Mouse (Mus musculus) heart, adult 2 months (tissue): Measurements from ENCODE around the gene Extl2. TPM values are rescaled to one million over a fixed set of nuclear protein-coding genes. Genes with fewer than 3 reads are reported as not detected.

Experiments
- DNase-seq, 2 experiments: peaks; one replicate each; pipeline ENCODE4 v3.0.0; 2021
- H3K27ac ChIP-seq: fragments of 200-600 bp; 2 replicates; pipeline ENCODE4 v1.8.1; 2022
- H3K27me3 ChIP-seq: fragments of 200-500 bp; 2 replicates; pipeline ENCODE4 v1.6.1; 2012; ENCODE audit warnings: mild to moderate bottlenecking, low read length, inconsistent platforms, mixed read lengths; ENCODE audit not compliant: control insufficient read depth, insufficient read depth
- H3K36me3 ChIP-seq: fragments of 200-500 bp; 2 replicates; pipeline ENCODE4 v1.6.1; 2012; ENCODE audit warnings: low read length, inconsistent platforms; ENCODE audit not compliant: control insufficient read depth, insufficient read depth
- H3K4me1 ChIP-seq: fragments of 200-500 bp; 2 replicates; pipeline ENCODE4 v1.6.1; 2011; ENCODE audit warnings: low read length; ENCODE audit not compliant: control insufficient read depth, insufficient read depth
- H3K4me3 ChIP-seq: fragments of 200-600 bp; 2 replicates; pipeline ENCODE4 v1.8.1; 2022
- H3K79me2 ChIP-seq: fragments of 200-500 bp; replicated peaks from 2 replicates; pipeline ENCODE4 v1.6.1; 2012; ENCODE audit warnings: mild to moderate bottlenecking, inconsistent platforms, low read length, moderate library complexity, mixed read lengths; ENCODE audit not compliant: control insufficient read depth, insufficient read depth
- H3K9ac ChIP-seq: fragments of 200-500 bp; 2 replicates; pipeline ENCODE4 v1.6.1; 2012; ENCODE audit warnings: low read depth, mild to moderate bottlenecking, control low read depth, inconsistent platforms, low read length, mixed read lengths
- CTCF ChIP-seq: fragments of 200-600 bp; IDR thresholded peaks from 2 replicates; pipeline ENCODE4 v1.8.1; 2022; ENCODE audit warnings: antibody characterized with exemption, mild to moderate bottlenecking, moderate library complexity
- EP300 ChIP-seq: fragments of 200-500 bp; IDR thresholded peaks from 2 replicates; pipeline ENCODE4 v1.6.1; 2011; ENCODE audit warnings: low read depth, low read length, control low read depth; ENCODE audit not compliant: insufficient read depth
- POLR2A ChIP-seq: fragments of 200-500 bp; IDR thresholded peaks from 2 replicates; pipeline ENCODE4 v1.6.1; 2011; ENCODE audit warnings: mild to moderate bottlenecking, low read depth, low read length, control low read depth; ENCODE audit not compliant: insufficient read depth
- WGBS: fragments of 180-500 bp; shearing (Covaris S2); methylation state at CpG from one replicate; pipeline ENCODE4 v1.1.7; 2018; 5-methylcytosine and 5-hydroxymethylcytosine counted together
- intact Hi-C: fragments of 180-260 bp; cut with DNase I; formaldehyde crosslinking; loops from one replicate; pipeline ENCODE4 v1.15.1; 2025
- microRNA-seq, 2 experiments: library from miRNA; unstranded; fragments of <30 nt; microRNA quantifications; one replicate each; pipeline ENCODE4 v1.2.0; 2021
- polyA plus RNA-seq: library from polyadenylated mRNA; depleted of rRNA; stranded (reverse); fragments of >200 nt; gene quantifications from 2 replicates; pipeline ENCODE4 v1.2.3, GENCODE M21; 2012; rRNA removed
- total RNA-seq, 2 experiments: library from RNA; stranded (reverse); gene quantifications; 2 replicates each; pipeline ENCODE4 v1.2.3; 2021

Gene Extl2
- total and polyA plus RNA-seq, 3 experiments = 11.6 to 15.9 (median 14.1) TPM

GRCm38 (mm10) chr3:116047034-116047433 is 39.8 kb downstream of the Extl2 start:
- no peak overlapping the region for H3K27ac ChIP-seq
- H3K4me3 ChIP-seq = no peak overlapping the region
- intact Hi-C loops = no loop called here
- H3K4me1 ChIP-seq = no peaks in the 10 kb centered on the region
- H3K79me2 ChIP-seq = no peaks in the 10 kb centered on the region
- no peak overlapping the region for H3K9ac ChIP-seq
- TF ChIP-seq EP300 = no peak
- H3K36me3 ChIP-seq = no peaks in the 10 kb centered on the region
- no peaks in the 10 kb centered on the region for H3K27me3 ChIP-seq
- 52% methylated on average over 5 of the region's 5 CpGs for WGBS
- DNase-seq = no peak

DNA sequence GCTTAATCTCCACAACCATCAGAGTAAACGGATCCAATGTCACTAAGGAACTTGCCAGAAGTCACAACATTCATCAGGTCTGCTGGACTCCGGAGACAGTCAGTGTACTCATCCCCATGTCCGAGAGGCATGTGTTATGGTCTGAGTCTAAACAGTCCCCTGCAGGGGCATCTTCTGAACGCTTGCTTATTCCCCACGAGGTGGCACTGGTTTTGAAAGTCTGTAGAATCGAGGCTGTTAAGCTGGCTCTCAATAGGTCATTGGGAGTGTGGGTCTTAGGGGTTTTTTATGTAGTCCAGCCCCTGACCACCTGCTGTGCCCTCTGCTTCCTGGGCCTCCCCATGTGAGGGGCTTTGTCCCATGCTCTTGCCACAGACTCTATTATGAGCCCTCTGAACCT is 49.8 kb downstream of the Extl2 start:
- WGBS = 73% methylated on average over 6 of the region's 6 CpGs
- intact Hi-C loops = no loop called here
- Histone ChIP-seq H3K36me3 (no peaks in the 10 kb centered on the region), H3K27ac (no peak overlapping the region), H3K27me3 (no peaks in the 10 kb centered on the region), H3K9ac (no peak overlapping the region), H3K4me3 (no peak overlapping the region), H3K79me2 (no peaks in the 10 kb centered on the region), H3K4me1 (no peaks in the 10 kb centered on the region)
- DNase-seq = no peak
- TF ChIP-seq EP300 (no peak), POLR2A (no peak), CTCF (no peak)

- Histone ChIP-seq H3K4me3 (no peak overlapping the region), H3K36me3 (no peaks in the 10 kb centered on the region), H3K27me3 (no peaks in the 10 kb centered on the region), H3K79me2 (no peaks in the 10 kb centered on the region), H3K4me1 (no peaks in the 10 kb centered on the region), H3K9ac (no peak overlapping the region), H3K27ac (no peak overlapping the region)
- DNase-seq = no peak
- intact Hi-C loops = no loop called here
- TF ChIP-seq POLR2A (no peak), CTCF (no peak), EP300 (no peak)
- 87% methylated on average over 5 of the region's 5 CpGs for WGBS
Measured at GRCm38 (mm10) chr3:116060320-116060719, 53.1 kb downstream of the Extl2 start.

- TF ChIP-seq EP300 = no peak
- no peak for TF ChIP-seq POLR2A
- TF ChIP-seq CTCF = no peak
- intact Hi-C loops = no loop called here
- WGBS = 81% methylated on average over 2 of the region's 2 CpGs
Measured at GRCm38 (mm10) chr3:116062141-116062540, 54.9 kb downstream of the Extl2 start.

DNA sequence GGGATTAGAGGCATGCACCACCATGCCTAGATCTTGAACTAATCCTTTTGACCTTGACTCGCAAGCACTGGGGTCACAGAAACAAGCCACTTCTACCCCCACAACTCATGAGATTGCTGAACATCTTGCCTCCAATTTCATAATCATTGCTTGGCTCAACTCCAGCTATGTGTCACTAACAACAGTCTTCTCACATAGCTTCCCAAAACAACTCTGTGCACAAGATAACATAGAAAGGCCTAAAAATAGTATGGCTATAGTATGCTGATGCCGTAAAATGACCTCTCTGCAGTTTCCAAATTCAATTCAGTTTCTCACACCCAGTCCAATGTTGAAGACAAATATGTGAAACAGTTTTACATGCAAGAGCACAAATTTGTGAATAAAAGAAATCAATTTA is 65.3 kb downstream of the Extl2 start:
- TF ChIP-seq POLR2A = no peak
- TF ChIP-seq CTCF = no peak
- no peak for TF ChIP-seq EP300
- Histone ChIP-seq H3K27me3 (no peaks in the 10 kb centered on the region), H3K79me2 (no peaks in the 10 kb centered on the region), H3K4me1 (no peaks in the 10 kb centered on the region), H3K36me3 (0 out of 2 replicates have a peak, but pooled peaks cover 1% of the 10 kb centered on the region), H3K27ac (no peak overlapping the region), H3K4me3 (no peak overlapping the region), H3K9ac (no peak overlapping the region)
- 61% methylated on average over 2 of the region's 2 CpGs for WGBS
- intact Hi-C loops = no loop called here
- DNase-seq = no peak

More at GRCm38 (mm10) chr3:116062141-116062540, 54.9 kb downstream of the Extl2 start:
- Histone ChIP-seq H3K27ac (no peak overlapping the region), H3K4me3 (no peak overlapping the region), H3K4me1 (no peaks in the 10 kb centered on the region), H3K36me3 (no peaks in the 10 kb centered on the region), H3K79me2 (no peaks in the 10 kb centered on the region), H3K27me3 (no peaks in the 10 kb centered on the region), H3K9ac (no peak overlapping the region)
- no peak for DNase-seq

DNA sequence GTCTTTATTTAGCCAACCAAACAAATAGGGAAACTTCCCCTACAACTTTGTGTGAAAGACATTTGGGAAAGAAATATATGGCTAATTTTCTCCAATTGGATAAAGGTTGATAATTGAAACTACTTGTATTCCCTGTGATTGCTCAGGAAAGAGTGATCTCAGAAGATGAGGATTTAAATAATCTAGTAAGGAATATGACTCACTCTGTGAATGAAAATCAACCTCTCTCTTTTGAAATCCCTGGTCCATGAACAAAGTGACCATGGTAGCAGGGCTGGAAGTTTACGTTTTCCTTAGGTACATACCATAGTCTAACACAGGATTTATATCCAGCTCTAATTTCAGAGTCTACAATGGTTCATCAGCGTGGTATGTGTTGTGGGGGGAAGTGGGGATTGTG is 69.5 kb downstream of the Extl2 start:
- Histone ChIP-seq H3K4me1 (peaks cover 2% of the 10 kb centered on the region), H3K4me3 (no peak overlapping the region), H3K27me3 (no peaks in the 10 kb centered on the region), H3K79me2 (no peaks in the 10 kb centered on the region), H3K9ac (no peak overlapping the region), H3K36me3 (0 out of 2 replicates have a peak, but pooled peaks cover 1% of the 10 kb centered on the region), H3K27ac (no peak overlapping the region)
- WGBS = 90% methylated on average over 2 of the region's 2 CpGs
- TF ChIP-seq CTCF (no peak), POLR2A (no peak), EP300 (no peak)
- DNase-seq = no peak
- intact Hi-C loops = no loop called here

DNA sequence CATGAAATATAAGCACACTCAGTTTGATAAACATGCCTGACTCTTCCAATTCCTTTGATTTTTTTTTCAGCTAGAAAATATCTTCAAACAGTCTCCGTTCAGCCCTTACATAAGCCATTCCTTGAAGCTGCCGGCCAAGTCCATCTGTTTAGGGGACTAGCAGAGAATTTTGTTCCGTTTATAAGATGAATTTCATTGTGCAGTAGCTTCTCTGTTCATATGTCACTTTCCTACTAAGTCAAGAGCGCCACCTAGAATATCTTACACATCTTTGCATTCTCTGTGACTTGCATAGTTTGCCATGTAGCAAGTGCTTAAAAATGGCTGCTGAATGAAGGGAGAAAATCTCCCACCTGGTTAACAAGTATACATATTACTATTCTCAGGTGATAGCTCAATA is 71.2 kb downstream of the Extl2 start:
- 72% methylated on average over 4 of the region's 4 CpGs for WGBS
- Histone ChIP-seq H3K79me2 (no peaks in the 10 kb centered on the region), H3K27ac (no peak overlapping the region), H3K36me3 (no peaks in the 10 kb centered on the region), H3K27me3 (no peaks in the 10 kb centered on the region), H3K9ac (no peak overlapping the region), H3K4me3 (no peak overlapping the region), H3K4me1 (peaks cover 2% of the 10 kb centered on the region)
- intact Hi-C loops = no loop called here
- DNase-seq = no peak
- TF ChIP-seq EP300 (no peak), CTCF (no peak), POLR2A (no peak)

Small RNAs within 50 kb of the gene (microRNA-seq; reads per million reads assigned to microRNA genes)
- 0 reads per million in 2 experiments for gene Mir669n

Other genes with a start within 250 kb of the Extl2 start
- 1 to 10 TPM; 5.8 to 8.4 TPM for gene Dph5, start 119.6 kb upstream of the Extl2 start, total RNA-seq
- gene Dph5, start 119.6 kb upstream of the Extl2 start, polyA plus RNA-seq = 3.3 and 7.4 TPM in 2 replicates
- 10 to 100 TPM in 1 of 2 experiments, 1 to 10 TPM in 1; 10.0 to 13.6 TPM for gene Slc30a7, start 56 bp upstream of the Extl2 start, total RNA-seq
- 5.4 and 12.6 TPM in 2 replicates for gene Slc30a7, start 56 bp upstream of the Extl2 start, polyA plus RNA-seq
- 10 to 100 TPM; 14.7 to 15.3 TPM for gene Vcam1, start 122.2 kb downstream of the Extl2 start, total RNA-seq
- gene Vcam1, start 122.2 kb downstream of the Extl2 start, polyA plus RNA-seq = 5.8 and 9.6 TPM in 2 replicates
- under 1 TPM in 1 of 2 experiments, not detected in 1; 0.08 TPM for gene Gpr88, start 246.0 kb downstream of the Extl2 start, total RNA-seq
- 0.15 and 0.23 TPM in 2 replicates for gene Gpr88, start 246.0 kb downstream of the Extl2 start, polyA plus RNA-seq